Mouse (Mus musculus): ENCODE data around the gene Ubtd2.

GRCm38 (mm10) chr11:32524122-32524920, 69.2 kb downstream of the Ubtd2 start:
- no peak for TF ChIP-seq CTCF (IDR thresholded peaks at IDR 0.05; ENCODE audit: low read depth)
- TF ChIP-seq EP300 (IDR thresholded peaks at IDR 0.05; ENCODE audit: low read depth): no peak

Data from liver, postnatal 0 days (tissue).